Comparison of ENCODE assay signal across 17 mouse cellular contexts in genomic region chr8:9535730-9536372, GRCm38 (mm10).
"Had no signal": no experiment of that assay in that cellular context is flagged by ENCODE, and none has a peak within 500 bp of the region (broad histone marks: within the 10 kb centered on the region; RNA-seq: fewer than 3 reads in every experiment).

No protein-coding gene starts in this region.

- H3K9me3 ChIP-seq: kidney, embryonic 15.5 days; liver, embryonic 15.5 days; midbrain, embryonic 10.5 days; neural tube, embryonic 13.5 days; stomach, embryonic 15.5 days had no signal

- ATAC-seq: lung, postnatal 0 days had no signal

- H3K36me3 ChIP-seq: kidney, embryonic 15.5 days; liver, embryonic 15.5 days; midbrain, embryonic 10.5 days; neural tube, embryonic 13.5 days; stomach, embryonic 15.5 days had no signal

- DNase-seq: kidney, adult 2 months; kidney, postnatal 14 days; lung, adult 2 months; lung, postnatal 36 days; midbrain, embryonic 14.5 days; retina, postnatal 1 day; right cerebral cortex, postnatal 4 days; thymus, adult 2 months; thymus, postnatal 25 days had no signal

- H3K4me3 ChIP-seq: kidney, embryonic 15.5 days; left cerebral cortex, adult 2 months; liver, embryonic 15.5 days; midbrain, embryonic 10.5 days; neural tube, embryonic 13.5 days; stomach, embryonic 15.5 days had no signal

- H3K9ac ChIP-seq: kidney, embryonic 15.5 days; liver, embryonic 15.5 days; neural tube, embryonic 13.5 days; stomach, embryonic 15.5 days had no signal

- H3K27ac ChIP-seq: kidney, embryonic 15.5 days; left cerebral cortex, adult 2 months; liver, embryonic 15.5 days; midbrain, embryonic 10.5 days; neural tube, embryonic 13.5 days; stomach, embryonic 15.5 days had no signal

- H3K27me3 ChIP-seq: kidney, embryonic 15.5 days; liver, embryonic 15.5 days; neural tube, embryonic 13.5 days; stomach, embryonic 15.5 days had no signal

- H3K4me2 ChIP-seq: kidney, embryonic 15.5 days; liver, embryonic 11.5 days; liver, embryonic 15.5 days; neural tube, embryonic 13.5 days; stomach, embryonic 15.5 days had no signal

- H3K4me1 ChIP-seq: kidney, embryonic 15.5 days; liver, embryonic 15.5 days; midbrain, embryonic 10.5 days; stomach, embryonic 15.5 days had no signal
